Mouse (Mus musculus): ENCODE results near the gene Ckap5.
A peak's percentile ranks its signal among the peaks of the same experiment; 100 is the strongest.
"Not testable (repeated sequence)": the region's sequence is repeated elsewhere in the genome, so short reads cannot be mapped to it uniquely, and the experiment has no call there.

Ckap5 gene

GRCm38 (mm10) chr2:91526294-91527146 is at the start of gene Ckap5:
Gene Ckap5 (plus strand): TSS chr2:91526762.
- Histone ChIP-seq H3K36me3 (ENCODE audit: control insufficient read depth, insufficient read depth, low read length, poor library complexity, severe bottlenecking) (no peaks in the 10 kb centered on the region), H3K27me3 (ENCODE audit: control insufficient read depth, insufficient read depth, low read length, poor library complexity, severe bottlenecking) (no peaks in the 10 kb centered on the region)
- peak; percentile 92 for DNase-seq (ENCODE audit: low read depth, low spot score)

GRCm38 (mm10) chr2:91476841-91477240 is 49.7 kb upstream of the Ckap5 start:
- H3K27me3 ChIP-seq (ENCODE audit: control insufficient read depth, insufficient read depth, low read length, poor library complexity, severe bottlenecking), result no peaks in the 10 kb centered on the region
- DNase-seq (ENCODE audit: low read depth, low spot score), result no peak

GRCm38 (mm10) chr2:91480399-91480801 is 46.2 kb upstream of the Ckap5 start:
- Histone ChIP-seq H3K36me3 (ENCODE audit: control insufficient read depth, insufficient read depth, low read length, poor library complexity, severe bottlenecking) (no peaks in the 10 kb centered on the region), H3K27me3 (ENCODE audit: control insufficient read depth, insufficient read depth, low read length, poor library complexity, severe bottlenecking) (no peaks in the 10 kb centered on the region)
- no peak for DNase-seq (ENCODE audit: low read depth, low spot score)

More at GRCm38 (mm10) chr2:91476841-91477240, 49.7 kb upstream of the Ckap5 start:
- H3K36me3 ChIP-seq (ENCODE audit: control insufficient read depth, insufficient read depth, low read length, poor library complexity, severe bottlenecking), result no peaks in the 10 kb centered on the region

- Histone ChIP-seq H3K36me3 (ENCODE audit: control insufficient read depth, insufficient read depth, low read length, poor library complexity, severe bottlenecking) (no peaks in the 10 kb centered on the region), H3K27me3 (ENCODE audit: control insufficient read depth, insufficient read depth, low read length, poor library complexity, severe bottlenecking) (no peaks in the 10 kb centered on the region)
- DNase-seq (ENCODE audit: low read depth, low spot score), result peak; percentile 56
Measured at GRCm38 (mm10) chr2:91480805-91481514, 45.6 kb upstream of the Ckap5 start.

GRCm38 (mm10) chr2:91484698-91485097 is 41.9 kb upstream of the Ckap5 start:
- Histone ChIP-seq H3K36me3 (ENCODE audit: control insufficient read depth, insufficient read depth, low read length, poor library complexity, severe bottlenecking) (no peaks in the 10 kb centered on the region), H3K27me3 (ENCODE audit: control insufficient read depth, insufficient read depth, low read length, poor library complexity, severe bottlenecking) (no peaks in the 10 kb centered on the region)
- DNase-seq (ENCODE audit: low read depth, low spot score), result peak; percentile 9

- H3K27me3 ChIP-seq (ENCODE audit: control insufficient read depth, insufficient read depth, low read length, poor library complexity, severe bottlenecking), result no peaks in the 10 kb centered on the region
- DNase-seq (ENCODE audit: low read depth, low spot score), result no peak
- no peaks in the 10 kb centered on the region for H3K36me3 ChIP-seq (ENCODE audit: control insufficient read depth, insufficient read depth, low read length, poor library complexity, severe bottlenecking)
Measured at GRCm38 (mm10) chr2:91485256-91485655, 41.3 kb upstream of the Ckap5 start.

GRCm38 (mm10) chr2:91487295-91487694 is 39.3 kb upstream of the Ckap5 start:
- not testable (repeated sequence) for H3K27me3 ChIP-seq (ENCODE audit: control insufficient read depth, insufficient read depth, low read length, poor library complexity, severe bottlenecking); DNase-seq (ENCODE audit: low read depth, low spot score)

GRCm38 (mm10) chr2:91492071-91492635 is 34.4 kb upstream of the Ckap5 start:
- no peaks in the 10 kb centered on the region for H3K27me3 ChIP-seq (ENCODE audit: control insufficient read depth, insufficient read depth, low read length, poor library complexity, severe bottlenecking)
- DNase-seq (ENCODE audit: low read depth, low spot score), result no peak
- no peaks in the 10 kb centered on the region for H3K36me3 ChIP-seq (ENCODE audit: control insufficient read depth, insufficient read depth, low read length, poor library complexity, severe bottlenecking)

More at GRCm38 (mm10) chr2:91487295-91487694, 39.3 kb upstream of the Ckap5 start:
- not testable (repeated sequence) for H3K36me3 ChIP-seq (ENCODE audit: control insufficient read depth, insufficient read depth, low read length, poor library complexity, severe bottlenecking)

GRCm38 (mm10) chr2:91493981-91494380 is 32.6 kb upstream of the Ckap5 start:
- no peak for DNase-seq (ENCODE audit: low read depth, low spot score)
- H3K27me3 ChIP-seq (ENCODE audit: control insufficient read depth, insufficient read depth, low read length, poor library complexity, severe bottlenecking), result no peaks in the 10 kb centered on the region
- H3K36me3 ChIP-seq (ENCODE audit: control insufficient read depth, insufficient read depth, low read length, poor library complexity, severe bottlenecking), result no peaks in the 10 kb centered on the region

GRCm38 (mm10) chr2:91498093-91498719 is 28.4 kb upstream of the Ckap5 start:
- Histone ChIP-seq H3K27me3 (ENCODE audit: control insufficient read depth, insufficient read depth, low read length, poor library complexity, severe bottlenecking) (no peaks in the 10 kb centered on the region), H3K36me3 (ENCODE audit: control insufficient read depth, insufficient read depth, low read length, poor library complexity, severe bottlenecking) (no peaks in the 10 kb centered on the region)
- DNase-seq (ENCODE audit: low read depth, low spot score), result peak; percentile 4

- Histone ChIP-seq H3K27me3 (ENCODE audit: control insufficient read depth, insufficient read depth, low read length, poor library complexity, severe bottlenecking) (no peaks in the 10 kb centered on the region; the same call in 1 of the 2 replicates), H3K36me3 (ENCODE audit: control insufficient read depth, insufficient read depth, low read length, poor library complexity, severe bottlenecking) (no peaks in the 10 kb centered on the region)
- no peak for DNase-seq (ENCODE audit: low read depth, low spot score)
Measured at GRCm38 (mm10) chr2:91508076-91508475, 18.5 kb upstream of the Ckap5 start.

GRCm38 (mm10) chr2:91517186-91517585 is 9.4 kb upstream of the Ckap5 start:
- Histone ChIP-seq H3K36me3 (ENCODE audit: control insufficient read depth, insufficient read depth, low read length, poor library complexity, severe bottlenecking) (no peaks in the 10 kb centered on the region), H3K27me3 (ENCODE audit: control insufficient read depth, insufficient read depth, low read length, poor library complexity, severe bottlenecking) (no peaks in the 10 kb centered on the region)
- DNase-seq (ENCODE audit: low read depth, low spot score), result no peak

- peak; percentile 24 for DNase-seq (ENCODE audit: low read depth, low spot score)
- Histone ChIP-seq H3K36me3 (ENCODE audit: control insufficient read depth, insufficient read depth, low read length, poor library complexity, severe bottlenecking) (no peaks in the 10 kb centered on the region), H3K27me3 (ENCODE audit: control insufficient read depth, insufficient read depth, low read length, poor library complexity, severe bottlenecking) (no peaks in the 10 kb centered on the region)
Measured at GRCm38 (mm10) chr2:91527147-91527486, 555 bp downstream of the Ckap5 start.

GRCm38 (mm10) chr2:91537588-91538205 is 11.1 kb downstream of the Ckap5 start:
- peak; percentile 77 for DNase-seq (ENCODE audit: low read depth, low spot score)
- H3K36me3 ChIP-seq (ENCODE audit: control insufficient read depth, insufficient read depth, low read length, poor library complexity, severe bottlenecking), result no peaks in the 10 kb centered on the region

More at GRCm38 (mm10) chr2:91537588-91538205, 11.1 kb downstream of the Ckap5 start:
- H3K27me3 ChIP-seq (ENCODE audit: control insufficient read depth, insufficient read depth, low read length, poor library complexity, severe bottlenecking), result no peaks in the 10 kb centered on the region

Measured in splenic B cell, adult 2 months (primary cell).